Mouse (Mus musculus) c-Kit-positive CD71-positive TER-119-positive erythroid progenitor cells, embryonic 14.5 days (primary cell): ENCODE data around the gene Mcoln1.

ENCODE experiments used
- DNase-seq: peaks from one replicate; pipeline ENCODE4 v3.0.0-alpha.2; 2013; ENCODE audit warnings: low spot score

Mcoln1 gene

DNA sequence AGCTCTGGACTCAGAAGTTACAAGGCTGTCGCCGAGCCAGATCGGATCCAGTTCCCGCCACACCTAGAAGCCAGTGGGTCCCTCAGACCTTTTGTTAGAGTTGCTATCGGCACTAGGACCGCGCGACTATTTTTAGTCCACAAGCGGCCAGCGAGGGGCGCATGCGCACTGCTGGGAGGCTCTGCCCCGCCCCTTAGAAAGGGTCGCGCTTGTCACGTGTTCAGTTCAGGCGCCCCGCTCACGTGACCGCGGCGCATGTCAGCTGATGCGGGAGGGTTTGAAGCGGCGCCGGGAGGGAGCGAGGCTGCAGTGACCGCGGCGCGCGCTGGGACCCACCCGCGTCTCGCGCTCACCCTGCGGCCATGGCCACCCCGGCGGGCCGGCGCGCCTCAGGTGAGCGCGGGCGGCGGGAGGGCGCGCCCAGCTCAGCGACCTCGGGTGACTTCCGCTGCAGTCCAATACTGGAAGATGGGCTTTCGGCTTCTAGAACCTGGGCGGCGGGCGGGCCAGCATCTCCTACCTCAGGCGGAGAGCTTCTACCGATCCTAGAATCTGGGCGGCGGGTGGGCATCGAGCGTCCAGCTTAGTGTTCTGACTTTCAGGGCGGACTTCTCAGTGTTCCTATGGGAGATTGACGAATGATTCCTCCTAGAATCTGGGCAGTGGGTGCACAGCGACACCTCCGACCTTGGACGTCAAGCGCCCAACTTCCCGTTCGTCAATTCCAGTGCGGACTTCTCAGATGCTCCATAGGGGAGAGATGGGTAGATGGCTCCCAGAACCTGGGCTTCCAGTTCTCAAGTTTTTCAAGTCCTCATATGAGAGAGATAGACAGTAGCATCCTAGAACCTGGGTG is at the start of gene Mcoln1:
Gene Mcoln1, plus strand, starts transcription at position 223 of the 856 bp plus-strand sequence.
- DNase-seq, result peak; percentile 98

DNA sequence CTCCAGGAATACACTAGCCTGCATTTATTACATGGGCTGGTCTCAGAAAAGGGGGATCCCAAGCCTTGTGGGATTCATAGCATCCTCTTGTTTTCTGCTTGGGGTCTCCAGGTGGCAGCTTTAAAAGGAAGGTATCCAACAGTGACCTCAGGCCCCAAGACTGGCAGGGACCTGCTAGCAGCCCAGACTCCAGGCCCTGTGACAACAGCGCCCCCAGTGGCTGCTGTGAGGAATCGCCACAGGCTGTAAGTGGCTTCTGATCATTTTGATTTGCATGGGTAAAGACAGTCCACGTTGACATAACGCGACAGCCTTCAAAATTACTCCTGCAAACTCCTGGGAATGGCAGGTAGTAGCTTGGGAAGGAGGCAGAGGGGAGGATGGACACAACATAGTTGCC is 49.6 kb upstream of the Mcoln1 start:
- peak; percentile 59 for DNase-seq

DNA sequence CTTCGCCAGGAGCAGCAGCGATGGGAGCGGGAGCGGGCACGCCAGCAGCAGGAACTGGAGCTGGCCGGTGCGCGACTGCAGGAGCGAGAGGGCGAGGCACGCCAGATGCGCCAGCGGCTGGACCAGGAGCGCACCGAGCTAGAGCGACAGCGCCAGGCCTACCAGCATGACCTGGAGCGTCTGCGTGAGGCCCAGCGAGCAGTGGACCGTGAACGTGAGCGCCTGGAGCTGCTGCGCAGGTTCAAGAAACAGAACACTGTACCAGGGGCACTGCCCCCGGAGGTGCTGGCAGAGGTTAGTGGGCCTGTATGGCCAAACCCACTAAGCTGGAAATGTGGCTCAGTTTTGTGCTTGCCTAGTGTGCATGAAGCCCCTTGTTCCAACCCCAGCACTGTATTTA is 48.3 kb upstream of the Mcoln1 start:
- no peak for DNase-seq

- no peak for DNase-seq
These were observed 37.0 kb upstream of the Mcoln1 start for GRCm38 (mm10) chr8:3463248-3463647.

DNA sequence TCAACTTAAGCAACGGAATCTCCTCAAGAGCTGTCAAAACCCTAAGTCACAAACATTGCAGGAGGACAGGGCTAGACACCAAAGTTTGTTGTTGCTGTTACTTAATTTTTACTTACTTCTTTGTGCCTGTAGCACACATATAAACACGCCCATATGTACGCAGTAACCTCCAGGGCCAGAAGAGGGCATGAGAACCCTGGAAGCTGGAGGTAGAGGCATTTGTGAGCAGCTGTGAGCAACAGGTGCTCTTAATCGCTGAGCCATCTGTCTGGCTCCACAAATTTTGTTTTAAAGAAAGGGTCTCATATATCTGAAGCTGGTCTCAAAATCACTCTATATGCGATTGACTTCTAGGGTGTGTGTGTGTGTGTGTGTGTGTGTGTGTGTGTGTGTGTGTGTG is 35.9 kb upstream of the Mcoln1 start:
- DNase-seq, result peak; percentile 40

DNA sequence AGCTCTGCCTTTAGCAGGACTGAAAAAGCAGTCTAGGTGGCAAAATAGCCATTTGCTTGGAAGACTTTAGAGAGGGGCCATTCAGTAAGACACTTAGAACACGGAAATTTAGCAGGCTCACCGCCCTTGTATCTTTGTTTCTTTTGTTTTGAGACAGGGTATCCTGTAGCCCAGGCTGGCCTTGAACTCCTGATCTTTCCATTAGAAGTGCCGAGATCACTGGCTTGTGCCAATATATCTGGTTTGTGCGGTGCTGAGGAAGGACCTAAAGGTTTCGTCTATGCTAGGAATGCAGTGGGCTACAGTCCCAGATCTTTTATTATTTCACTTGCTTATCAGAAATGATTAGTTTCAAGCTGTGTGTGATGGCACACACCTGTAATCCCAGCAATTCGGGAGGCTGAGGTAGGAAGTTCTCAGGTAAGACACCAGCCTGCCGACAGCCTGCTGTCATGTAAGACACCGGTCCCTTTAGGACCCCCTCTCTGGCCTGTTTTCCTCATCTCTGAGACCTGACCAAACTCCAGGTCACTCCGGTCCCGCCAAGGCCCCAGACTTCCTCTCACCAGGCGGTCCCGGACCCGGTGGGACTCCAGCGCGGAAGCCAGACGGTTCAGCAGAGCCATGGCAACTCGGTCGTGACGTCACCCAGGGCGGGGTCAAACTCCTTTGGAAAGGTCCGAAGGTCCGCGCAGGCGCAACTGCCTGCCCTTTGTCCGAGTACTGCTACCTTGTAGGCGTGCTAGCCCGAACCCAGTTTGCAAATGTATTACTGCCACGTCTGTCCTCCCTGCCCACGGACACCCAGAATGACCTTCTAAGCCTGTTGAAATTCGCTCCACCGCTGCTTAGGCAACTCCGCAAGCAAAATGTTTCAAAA is 33.0 kb upstream of the Mcoln1 start, which contains the start of gene Pex11g:
Gene Pex11g, minus strand, starts transcription at position 675 of the 880 bp plus-strand sequence.
- peak; percentile 89 for DNase-seq

DNA sequence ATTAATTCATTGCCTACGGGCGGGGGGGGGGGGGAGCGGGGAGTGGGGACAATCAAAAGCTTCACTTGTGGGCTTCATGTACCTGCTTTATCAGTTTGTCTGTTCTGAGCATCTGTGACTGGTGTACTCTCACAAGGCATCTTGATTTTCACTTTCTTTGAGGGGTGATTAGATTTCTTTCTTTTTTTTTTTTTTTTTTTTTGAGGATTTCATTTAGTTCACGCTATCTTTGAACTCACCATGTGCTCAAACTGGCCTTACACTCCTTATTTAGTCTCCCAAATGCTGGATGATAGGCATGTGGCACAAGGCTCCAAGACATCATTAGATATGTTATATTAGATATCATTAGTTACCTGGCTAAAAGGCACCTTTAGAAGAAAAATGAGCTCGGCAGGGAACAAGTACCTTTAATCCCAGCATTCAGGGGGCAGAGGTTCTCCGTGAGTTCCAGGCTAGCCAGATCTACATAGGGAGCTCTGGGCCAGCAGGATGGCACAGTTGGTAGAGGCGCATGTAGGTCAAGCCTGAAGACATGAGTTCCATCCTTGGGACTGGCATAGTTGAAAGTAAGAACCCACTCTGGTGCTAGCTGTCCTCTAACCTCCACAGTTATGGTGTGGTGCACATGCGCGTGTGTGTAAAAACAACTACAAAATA is 32.2 kb upstream of the Mcoln1 start:
- no peak for DNase-seq

GRCm38 (mm10) chr8:3468838-3469237 is 31.4 kb upstream of the Mcoln1 start:
- DNase-seq, result no peak

GRCm38 (mm10) chr8:3470562-3470961 is 29.7 kb upstream of the Mcoln1 start, which contains the start of gene Tex45:
Gene Tex45, plus strand, starts transcription at chr8:3470862.
- DNase-seq, result no peak

- no peak for DNase-seq
These were observed 24.4 kb upstream of the Mcoln1 start for GRCm38 (mm10) chr8:3475715-3476429.

DNA sequence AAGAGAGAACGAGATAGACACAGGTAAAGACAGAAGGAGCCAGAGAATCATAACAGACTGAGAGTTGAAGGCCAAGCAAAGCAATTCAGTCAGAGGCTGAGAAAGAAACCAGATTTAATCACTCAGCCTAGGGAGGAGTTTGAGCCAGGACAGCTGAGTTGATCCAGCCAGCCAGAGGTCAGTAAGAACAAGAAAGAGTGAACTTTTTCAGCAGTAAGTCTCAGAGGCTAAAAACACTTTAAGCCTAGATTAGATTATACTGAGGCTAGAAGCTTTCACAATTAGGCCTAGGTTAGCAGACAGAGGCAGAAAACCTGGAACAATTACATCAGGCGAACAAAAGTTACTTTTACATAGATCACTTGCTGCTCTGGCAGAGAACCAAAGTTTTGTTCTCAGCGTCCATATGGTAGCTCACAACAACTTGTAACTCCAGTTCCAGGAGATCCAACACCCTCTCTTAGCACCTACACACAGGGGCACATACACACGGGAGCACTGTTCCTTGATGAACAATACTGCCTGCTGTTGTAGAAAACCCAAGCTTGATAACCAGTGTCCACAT is 20.0 kb upstream of the Mcoln1 start:
- DNase-seq, result no peak

- DNase-seq, result no peak
These were observed 18.7 kb upstream of the Mcoln1 start for GRCm38 (mm10) chr8:3481605-3482004.

- DNase-seq, result no peak
These were observed 18.0 kb upstream of the Mcoln1 start for GRCm38 (mm10) chr8:3482240-3482740.

DNA sequence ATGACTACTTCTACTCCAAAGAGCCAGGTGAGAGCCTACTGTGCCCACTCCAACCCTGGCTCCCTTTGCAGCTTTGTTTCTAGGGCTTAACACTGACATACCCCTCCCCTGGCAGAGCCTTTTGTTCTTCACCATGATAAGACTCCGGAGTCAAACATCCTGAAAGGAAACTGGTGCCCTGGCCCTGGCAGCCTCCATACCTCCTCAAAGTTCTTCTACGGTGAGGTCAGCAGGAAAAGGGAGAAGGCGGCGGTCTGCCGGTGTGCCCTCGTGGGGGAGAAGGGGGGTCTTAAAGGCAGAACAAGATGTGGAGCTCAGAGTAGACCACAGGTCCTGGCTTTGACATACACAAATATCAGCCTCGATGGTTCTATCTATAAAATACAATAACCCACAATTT is 16.7 kb upstream of the Mcoln1 start:
- no peak for DNase-seq

DNA sequence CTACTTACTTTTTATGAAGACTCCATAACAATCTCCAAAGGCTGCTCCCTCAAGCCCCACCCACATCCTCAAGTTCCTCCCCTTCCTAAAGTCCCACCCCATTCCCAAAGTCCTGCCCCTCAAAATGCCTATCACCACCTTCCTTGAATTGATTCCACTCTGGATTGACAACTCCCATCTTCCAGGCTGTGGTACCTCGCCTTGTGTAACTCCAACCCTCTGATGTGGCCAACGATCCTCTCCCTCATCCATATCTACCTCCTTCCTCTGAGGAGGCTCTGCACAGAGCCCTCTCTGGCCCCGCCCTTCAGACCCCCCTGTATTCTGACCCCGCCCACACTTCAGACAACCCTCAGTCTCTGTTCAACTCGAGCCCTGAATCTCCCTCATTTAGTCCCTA is 15.1 kb upstream of the Mcoln1 start:
- DNase-seq, result no peak

GRCm38 (mm10) chr8:3492901-3493844 is 7.1 kb upstream of the Mcoln1 start, which contains the start of gene Zfp358:
Gene Zfp358, plus strand, starts transcription at chr8:3493138.
- DNase-seq, result no peak

- DNase-seq, result no peak
These were observed 6.4 kb upstream of the Mcoln1 start for GRCm38 (mm10) chr8:3493845-3494208.

GRCm38 (mm10) chr8:3495578-3496427 is 4.5 kb upstream of the Mcoln1 start:
- DNase-seq, result no peak

GRCm38 (mm10) chr8:3496428-3496748 is 3.9 kb upstream of the Mcoln1 start:
- DNase-seq, result no peak
